In the genomic region with DNA sequence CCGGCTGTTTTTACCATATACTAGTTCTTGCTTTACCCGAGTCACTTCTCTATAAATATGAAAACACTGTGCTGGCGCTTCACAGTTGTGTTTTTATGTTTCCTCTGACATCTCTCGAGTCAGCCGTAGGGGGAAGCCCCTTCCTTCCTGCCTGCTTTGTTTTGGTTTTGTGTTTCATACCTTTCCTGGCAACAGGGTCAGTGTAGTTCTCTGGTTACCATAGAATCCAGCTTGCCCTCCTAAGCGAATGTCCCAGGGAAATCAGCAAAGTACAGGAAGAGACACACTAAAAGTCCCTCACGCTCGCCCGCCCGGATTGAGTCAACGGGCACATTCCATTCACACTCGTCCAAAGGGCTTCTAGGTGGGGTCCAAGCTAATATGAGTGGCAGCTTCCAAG, we compare ENCODE assay signal across 9 mouse cellular contexts.
DNase-seq lines count a peak whose midpoint lies in the region; ATAC-seq lines count a peak whose summit lies in the region.
"Had no signal": no experiment of that assay in that cellular context is flagged by ENCODE, and none has a peak within 500 bp of the region (broad histone marks: within the 10 kb centered on the region; RNA-seq: fewer than 3 reads in every experiment).

No protein-coding gene starts in this region.

- no peak overlapping the region for H3K4me2 ChIP-seq in midbrain, embryonic 14.5 days (ENCODE audit: low read length)
- peak overlapping the region; percentile 48 for H3K4me2 ChIP-seq in embryonic facial prominence, embryonic 15.5 days (replicated peaks)
- no peak overlapping the region for H3K4me2 ChIP-seq in hindbrain, embryonic 11.5 days (replicated peaks; ENCODE audit: low read depth, low read length)
- H3K4me2 ChIP-seq in limb, embryonic 12.5 days, result peak overlapping the region; percentile 42
- H3K4me2 ChIP-seq: neural tube, embryonic 12.5 days had no signal

- whole genome bisulfite sequencing in midbrain, embryonic 10.5 days, result 69% methylated on average over 12 of the region's 12 CpGs
- WGBS in midbrain, embryonic 14.5 days, result 70% methylated on average over 12 of the region's 12 CpGs
- WGBS in embryonic facial prominence, embryonic 15.5 days, result 7% methylated on average over 12 of the region's 12 CpGs
- WGBS in hindbrain, embryonic 11.5 days, result 50% methylated on average over 12 of the region's 12 CpGs
- WGBS in limb, embryonic 12.5 days, result 17% methylated on average over 12 of the region's 12 CpGs

- H3K4me3 ChIP-seq in midbrain, embryonic 10.5 days, result no peak overlapping the region
- H3K4me3 ChIP-seq in midbrain, embryonic 14.5 days (replicated peaks; ENCODE audit: low read depth, low read length), result no peak overlapping the region
- peak overlapping the region; percentile 32 for H3K4me3 ChIP-seq in embryonic facial prominence, embryonic 15.5 days (replicated peaks)
- H3K4me3 ChIP-seq in hindbrain, embryonic 11.5 days (ENCODE audit: low read depth, low read length), result no peak overlapping the region
- 0 out of 2 replicates have a peak overlapping the region, but pooled peaks have one; percentile 4 for H3K4me3 ChIP-seq in limb, embryonic 12.5 days (replicated peaks)
- H3K4me3 ChIP-seq: neural tube, embryonic 12.5 days had no signal

- H3K9ac ChIP-seq in midbrain, embryonic 14.5 days (replicated peaks; ENCODE audit: low read length), result no peak overlapping the region
- no peak overlapping the region for H3K9ac ChIP-seq in embryonic facial prominence, embryonic 15.5 days
- H3K9ac ChIP-seq in hindbrain, embryonic 11.5 days (ENCODE audit: low read depth, low read length), result no peak overlapping the region
- no peak overlapping the region for H3K9ac ChIP-seq in limb, embryonic 12.5 days (replicated peaks)
- H3K9ac ChIP-seq: neural tube, embryonic 12.5 days had no signal

- no peaks in the 10 kb centered on the region for H3K27me3 ChIP-seq in midbrain, embryonic 10.5 days (ENCODE audit: low read depth, poor library complexity, severe bottlenecking)
- no peaks in the 10 kb centered on the region for H3K27me3 ChIP-seq in midbrain, embryonic 14.5 days (ENCODE audit: control insufficient read depth, insufficient read depth, low read length)
- no peaks in the 10 kb centered on the region for H3K27me3 ChIP-seq in embryonic facial prominence, embryonic 15.5 days
- no peaks in the 10 kb centered on the region for H3K27me3 ChIP-seq in hindbrain, embryonic 11.5 days (ENCODE audit: control insufficient read depth, insufficient read depth, low read length)
- H3K27me3 ChIP-seq in limb, embryonic 12.5 days, result no peaks in the 10 kb centered on the region
- H3K27me3 ChIP-seq: neural tube, embryonic 12.5 days had no signal

- DNase-seq in midbrain, embryonic 10.5 days (ENCODE audit: low spot score), result peak; percentile 20
- no peak for DNase-seq in midbrain, embryonic 14.5 days
- peak; percentile 19 for DNase-seq in hindbrain, embryonic 11.5 days (ENCODE audit: low spot score)
- peak; percentile 85 for DNase-seq in naive thymus-derived CD4-positive, alpha-beta T cell, adult 2 months (ENCODE audit: low read depth)
- DNase-seq in cerebellum, postnatal 25 days, result no peak
- DNase-seq in left cerebral cortex, adult 8-10 months (ENCODE audit: low spot score in 2 of 2), result no peak

- ATAC-seq in midbrain, embryonic 14.5 days (ENCODE audit: low FRiP score, low TSS enrichment), result no peak
- 0 out of 2 replicates have a peak, but pooled peaks have one; percentile 34 for ATAC-seq in embryonic facial prominence, embryonic 15.5 days (ENCODE audit: insufficient number of reproducible peaks, low FRiP score, low TSS enrichment, low read depth)
- no peak for ATAC-seq in hindbrain, embryonic 11.5 days (ENCODE audit: low FRiP score)
- peak; percentile 63; the same call in 1 of the 2 replicates for ATAC-seq in limb, embryonic 12.5 days (ENCODE audit: insufficient number of reproducible peaks, insufficient read depth, low FRiP score, low TSS enrichment, low read depth)

- H3K36me3 ChIP-seq in midbrain, embryonic 10.5 days, result no peaks in the 10 kb centered on the region
- H3K36me3 ChIP-seq in midbrain, embryonic 14.5 days (ENCODE audit: control insufficient read depth, insufficient read depth, low read length), result no peaks in the 10 kb centered on the region
- no peaks in the 10 kb centered on the region for H3K36me3 ChIP-seq in embryonic facial prominence, embryonic 15.5 days
- no peaks in the 10 kb centered on the region for H3K36me3 ChIP-seq in hindbrain, embryonic 11.5 days (ENCODE audit: control insufficient read depth, insufficient read depth, low read length)
- H3K36me3 ChIP-seq in limb, embryonic 12.5 days, result no peaks in the 10 kb centered on the region
- H3K36me3 ChIP-seq: neural tube, embryonic 12.5 days had no signal

- H3K9me3 ChIP-seq in midbrain, embryonic 10.5 days (replicated peaks), result no peaks in the 10 kb centered on the region
- no peaks in the 10 kb centered on the region for H3K9me3 ChIP-seq in midbrain, embryonic 14.5 days (ENCODE audit: control insufficient read depth, low read length)
- H3K9me3 ChIP-seq in embryonic facial prominence, embryonic 15.5 days (replicated peaks), result no peaks in the 10 kb centered on the region
- no peaks in the 10 kb centered on the region for H3K9me3 ChIP-seq in hindbrain, embryonic 11.5 days (ENCODE audit: control insufficient read depth, low read length)
- no peaks in the 10 kb centered on the region for H3K9me3 ChIP-seq in limb, embryonic 12.5 days
- H3K9me3 ChIP-seq: neural tube, embryonic 12.5 days had no signal

- 0 out of 2 replicates have a peak, but pooled peaks cover 5% of the 10 kb centered on the region for H3K4me1 ChIP-seq in midbrain, embryonic 10.5 days
- no peaks in the 10 kb centered on the region for H3K4me1 ChIP-seq in midbrain, embryonic 14.5 days (ENCODE audit: control insufficient read depth, insufficient read depth, low read length)
- H3K4me1 ChIP-seq in embryonic facial prominence, embryonic 15.5 days, result 0 out of 2 replicates have a peak, but pooled peaks cover 4% of the 10 kb centered on the region
- no peaks in the 10 kb centered on the region for H3K4me1 ChIP-seq in hindbrain, embryonic 11.5 days (replicated peaks; ENCODE audit: control insufficient read depth, insufficient read depth, low read length)
- peaks cover 10% of the 10 kb centered on the region; the same call in 1 of the 2 replicates for H3K4me1 ChIP-seq in limb, embryonic 12.5 days (replicated peaks)
- H3K4me1 ChIP-seq: neural tube, embryonic 12.5 days had no signal

- H3K27ac ChIP-seq in midbrain, embryonic 10.5 days (replicated peaks), result 0 out of 2 replicates have a peak overlapping the region, but pooled peaks have one; percentile 6
- no peak overlapping the region for H3K27ac ChIP-seq in midbrain, embryonic 14.5 days (replicated peaks; ENCODE audit: low read depth, low read length)
- no peak overlapping the region; the same call in 1 of the 2 replicates for H3K27ac ChIP-seq in embryonic facial prominence, embryonic 15.5 days (replicated peaks)
- no peak overlapping the region for H3K27ac ChIP-seq in hindbrain, embryonic 11.5 days (ENCODE audit: low read depth, low read length)
- H3K27ac ChIP-seq in limb, embryonic 12.5 days, result peak overlapping the region; percentile 59; the same call in 1 of the 2 replicates
- H3K27ac ChIP-seq: neural tube, embryonic 12.5 days had no signal

Comparison
In these comparisons a context has a peak if more than half of its experiments do, and no peak if none do; other contexts are left out.
1. DNase-seq: peak in midbrain, embryonic 10.5 days (single experiment), hindbrain, embryonic 11.5 days (single experiment) and naive thymus-derived CD4-positive, alpha-beta T cell, adult 2 months (single experiment); none in midbrain, embryonic 14.5 days (single experiment), cerebellum, postnatal 25 days (0 of 2) and left cerebral cortex, adult 8-10 months (0 of 2).
2. H3K27ac ChIP-seq: peak in midbrain, embryonic 10.5 days (single experiment) and limb, embryonic 12.5 days (single experiment); none in midbrain, embryonic 14.5 days (single experiment), embryonic facial prominence, embryonic 15.5 days (single experiment) and hindbrain, embryonic 11.5 days (single experiment).
3. H3K4me3 ChIP-seq: peak in embryonic facial prominence, embryonic 15.5 days (single experiment) and limb, embryonic 12.5 days (single experiment); none in midbrain, embryonic 10.5 days (single experiment), midbrain, embryonic 14.5 days (single experiment) and hindbrain, embryonic 11.5 days (single experiment).
4. ATAC-seq: peak in embryonic facial prominence, embryonic 15.5 days (single experiment) and limb, embryonic 12.5 days (single experiment); none in midbrain, embryonic 14.5 days (single experiment) and hindbrain, embryonic 11.5 days (single experiment).
5. H3K4me2 ChIP-seq: peak in embryonic facial prominence, embryonic 15.5 days (single experiment) and limb, embryonic 12.5 days (single experiment); none in midbrain, embryonic 14.5 days (single experiment) and hindbrain, embryonic 11.5 days (single experiment).